Mouse (Mus musculus) brain, embryonic 14.5 days (tissue): ENCODE results near the gene Prdm12.

Experiments
- CTCF ChIP-seq: fragments of 200-500 bp; IDR thresholded peaks from 2 replicates; pipeline ENCODE4 v1.5.1; 2012; ENCODE audit warnings: inconsistent platforms, mild to moderate bottlenecking, moderate library complexity, borderline replicate concordance; ENCODE audit not compliant: insufficient read depth, insufficient read length; ENCODE audit errors: extremely low read depth
- POLR2A ChIP-seq: fragments of 200-500 bp; IDR thresholded peaks from 2 replicates; pipeline ENCODE4 v1.6.1; 2012; ENCODE audit warnings: mild to moderate bottlenecking, inconsistent platforms, borderline replicate concordance; ENCODE audit not compliant: poor library complexity, insufficient read depth, insufficient read length, severe bottlenecking; ENCODE audit errors: extremely low read depth

- TF ChIP-seq CTCF (no peak), POLR2A (no peak)
These were observed 63.4 kb downstream of the Prdm12 start for GRCm38 (mm10) chr2:31703226-31703625.
